Mouse (Mus musculus): Measurements from ENCODE around the gene Ppp2r5c. TPM values are rescaled to one million over a fixed set of nuclear protein-coding genes. Genes with fewer than 3 reads are reported as not detected.

The Ppp2r5c gene
- total and polyA plus RNA-seq, 2 experiments = 12.5 to 29.4 TPM

GRCm38 (mm10) chr12:110573635-110574034 is 126.7 kb downstream of the Ppp2r5c start:
- Histone ChIP-seq H3K4me3 (ENCODE audit: insufficient read depth, low read depth, low read length) (no peak overlapping the region), H3K36me3 (ENCODE audit: control insufficient read depth, insufficient read depth, low read length) (peaks cover 12% of the 10 kb centered on the region; the same call in 1 of the 2 replicates), H3K79me2 (ENCODE audit: control insufficient read depth, insufficient read depth, low read length) (no peaks in the 10 kb centered on the region), H3K27me3 (ENCODE audit: control insufficient read depth, insufficient read depth, low read length) (no peaks in the 10 kb centered on the region), H3K9ac (ENCODE audit: low read depth, low read length) (no peak overlapping the region), H3K4me1 (ENCODE audit: control insufficient read depth, insufficient read depth, low read length) (no peaks in the 10 kb centered on the region), H3K27ac (replicated peaks; ENCODE audit: insufficient read depth, low read depth, low read length) (no peak overlapping the region)
- no peak for DNase-seq (ENCODE audit: extremely low read depth, low read depth, low spot score)
- WGBS = 83% methylated on average over 8 of the region's 8 CpGs
- TF ChIP-seq POLR2A (IDR thresholded peaks at IDR 0.05; ENCODE audit: extremely low read depth, insufficient read depth, low read length) (no peak), CTCF (IDR thresholded peaks at IDR 0.05; ENCODE audit: low read depth, low read length) (no peak)

DNA sequence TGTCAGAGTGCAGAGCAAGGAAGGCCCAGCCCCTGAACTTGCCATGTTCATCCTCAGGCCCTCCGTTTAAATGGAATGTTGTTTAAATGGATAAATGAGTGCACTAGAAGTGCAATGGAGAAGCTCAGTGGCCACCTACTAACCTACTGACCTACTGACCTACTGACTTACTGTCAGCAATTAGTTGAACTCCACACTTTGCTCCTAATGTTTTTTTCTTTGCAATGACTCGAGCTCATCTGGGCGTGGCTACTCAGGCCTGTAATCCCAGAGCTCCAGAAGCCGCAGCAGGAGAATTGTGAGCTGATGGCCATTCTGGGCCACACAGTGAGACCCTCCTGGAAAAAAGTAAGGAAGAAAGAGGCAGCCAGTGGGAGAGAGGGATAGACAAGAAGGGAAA is 129.0 kb downstream of the Ppp2r5c start:
- no peaks in the 10 kb centered on the region for H3K79me2 ChIP-seq (ENCODE audit: control insufficient read depth, insufficient read depth, low read length)
- H3K4me1 ChIP-seq (ENCODE audit: control insufficient read depth, insufficient read depth, low read length) = no peaks in the 10 kb centered on the region
- H3K36me3 ChIP-seq (ENCODE audit: control insufficient read depth, insufficient read depth, low read length) = peaks cover 3% of the 10 kb centered on the region; the same call in 1 of the 2 replicates
- peak; percentile 65 for DNase-seq (ENCODE audit: extremely low read depth, low read depth, low spot score)
- H3K9ac ChIP-seq (ENCODE audit: low read depth, low read length) = no peak overlapping the region
- 48% methylated on average over 4 of the region's 4 CpGs for WGBS
- H3K27me3 ChIP-seq (ENCODE audit: control insufficient read depth, insufficient read depth, low read length) = no peaks in the 10 kb centered on the region
- TF ChIP-seq CTCF (IDR thresholded peaks at IDR 0.05; ENCODE audit: low read depth, low read length) (no peak), POLR2A (IDR thresholded peaks at IDR 0.05; ENCODE audit: extremely low read depth, insufficient read depth, low read length) (no peak)
- no peak overlapping the region for H3K4me3 ChIP-seq (ENCODE audit: insufficient read depth, low read depth, low read length)
- H3K27ac ChIP-seq (replicated peaks; ENCODE audit: insufficient read depth, low read depth, low read length) = no peak overlapping the region

GRCm38 (mm10) chr12:110578333-110578732 is 131.4 kb downstream of the Ppp2r5c start:
- WGBS = 95% methylated on average over 9 of the region's 9 CpGs
- no peak overlapping the region for H3K4me3 ChIP-seq (ENCODE audit: insufficient read depth, low read depth, low read length)
- no peak overlapping the region for H3K9ac ChIP-seq (ENCODE audit: low read depth, low read length)
- H3K27me3 ChIP-seq (ENCODE audit: control insufficient read depth, insufficient read depth, low read length) = no peaks in the 10 kb centered on the region
- H3K79me2 ChIP-seq (ENCODE audit: control insufficient read depth, insufficient read depth, low read length) = no peaks in the 10 kb centered on the region
- no peak for DNase-seq (ENCODE audit: extremely low read depth, low read depth, low spot score)
- peaks cover 2% of the 10 kb centered on the region; the same call in 1 of the 2 replicates for H3K36me3 ChIP-seq (ENCODE audit: control insufficient read depth, insufficient read depth, low read length)
- H3K27ac ChIP-seq (replicated peaks; ENCODE audit: insufficient read depth, low read depth, low read length) = no peak overlapping the region
- TF ChIP-seq POLR2A (IDR thresholded peaks at IDR 0.05; ENCODE audit: extremely low read depth, insufficient read depth, low read length) (no peak), CTCF (IDR thresholded peaks at IDR 0.05; ENCODE audit: low read depth, low read length) (no peak)
- no peaks in the 10 kb centered on the region for H3K4me1 ChIP-seq (ENCODE audit: control insufficient read depth, insufficient read depth, low read length)

GRCm38 (mm10) chr12:110588622-110589021 is 141.7 kb downstream of the Ppp2r5c start:
- H3K27ac ChIP-seq (replicated peaks; ENCODE audit: insufficient read depth, low read depth, low read length) = no peak overlapping the region
- no peak for DNase-seq (ENCODE audit: extremely low read depth, low read depth, low spot score)
- H3K4me3 ChIP-seq (ENCODE audit: insufficient read depth, low read depth, low read length) = no peak overlapping the region
- peaks cover 3% of the 10 kb centered on the region; the same call in 1 of the 2 replicates for H3K79me2 ChIP-seq (ENCODE audit: control insufficient read depth, insufficient read depth, low read length)
- H3K9ac ChIP-seq (ENCODE audit: low read depth, low read length) = no peak overlapping the region
- no peaks in the 10 kb centered on the region for H3K27me3 ChIP-seq (ENCODE audit: control insufficient read depth, insufficient read depth, low read length)
- TF ChIP-seq CTCF (IDR thresholded peaks at IDR 0.05; ENCODE audit: low read depth, low read length) (no peak), POLR2A (IDR thresholded peaks at IDR 0.05; ENCODE audit: extremely low read depth, insufficient read depth, low read length) (no peak)
- peaks cover 6% of the 10 kb centered on the region for H3K4me1 ChIP-seq (ENCODE audit: control insufficient read depth, insufficient read depth, low read length)
- WGBS = 76% methylated on average over 6 of the region's 6 CpGs
- H3K36me3 ChIP-seq (ENCODE audit: control insufficient read depth, insufficient read depth, low read length) = no peaks in the 10 kb centered on the region

DNA sequence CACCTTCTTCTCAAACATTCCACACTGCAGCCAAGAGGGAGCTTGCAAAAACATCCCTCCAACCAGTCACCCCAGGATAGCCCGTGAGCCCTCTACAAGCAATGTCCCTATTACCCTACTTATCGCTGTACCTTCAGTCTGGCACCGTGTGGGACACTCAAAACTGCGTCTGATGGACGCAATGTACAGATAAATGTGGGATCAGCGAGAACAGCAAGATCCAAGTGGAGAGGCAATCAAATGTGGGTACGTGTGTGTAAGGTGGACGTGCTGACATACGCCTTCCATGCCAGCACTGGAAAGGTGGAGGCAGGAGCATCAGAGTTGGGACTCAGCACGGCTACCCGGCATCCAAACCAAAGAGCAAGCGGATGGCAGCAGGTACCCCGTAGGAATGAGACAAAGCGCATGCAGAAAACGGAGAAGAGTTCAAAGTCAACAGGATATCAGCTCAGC is 143.9 kb downstream of the Ppp2r5c start:
- TF ChIP-seq CTCF (IDR thresholded peaks at IDR 0.05; ENCODE audit: low read depth, low read length) = no peak
- TF ChIP-seq POLR2A (IDR thresholded peaks at IDR 0.05; ENCODE audit: extremely low read depth, insufficient read depth, low read length) = no peak
- H3K27me3 ChIP-seq (ENCODE audit: control insufficient read depth, insufficient read depth, low read length) = no peaks in the 10 kb centered on the region
- no peaks in the 10 kb centered on the region for H3K36me3 ChIP-seq (ENCODE audit: control insufficient read depth, insufficient read depth, low read length)
- WGBS = under 1% methylated on average over 15 of the region's 15 CpGs
- H3K4me1 ChIP-seq (ENCODE audit: control insufficient read depth, insufficient read depth, low read length) = peaks cover 6% of the 10 kb centered on the region
- no peak for DNase-seq (ENCODE audit: extremely low read depth, low read depth, low spot score)
- H3K79me2 ChIP-seq (ENCODE audit: control insufficient read depth, insufficient read depth, low read length) = peaks cover 3% of the 10 kb centered on the region; the same call in 1 of the 2 replicates
- H3K9ac ChIP-seq (ENCODE audit: low read depth, low read length) = peak overlapping the region; percentile 81
- peak overlapping the region; percentile 68 for H3K4me3 ChIP-seq (ENCODE audit: insufficient read depth, low read depth, low read length)
- peak overlapping the region; percentile 45 for H3K27ac ChIP-seq (replicated peaks; ENCODE audit: insufficient read depth, low read depth, low read length)

DNA sequence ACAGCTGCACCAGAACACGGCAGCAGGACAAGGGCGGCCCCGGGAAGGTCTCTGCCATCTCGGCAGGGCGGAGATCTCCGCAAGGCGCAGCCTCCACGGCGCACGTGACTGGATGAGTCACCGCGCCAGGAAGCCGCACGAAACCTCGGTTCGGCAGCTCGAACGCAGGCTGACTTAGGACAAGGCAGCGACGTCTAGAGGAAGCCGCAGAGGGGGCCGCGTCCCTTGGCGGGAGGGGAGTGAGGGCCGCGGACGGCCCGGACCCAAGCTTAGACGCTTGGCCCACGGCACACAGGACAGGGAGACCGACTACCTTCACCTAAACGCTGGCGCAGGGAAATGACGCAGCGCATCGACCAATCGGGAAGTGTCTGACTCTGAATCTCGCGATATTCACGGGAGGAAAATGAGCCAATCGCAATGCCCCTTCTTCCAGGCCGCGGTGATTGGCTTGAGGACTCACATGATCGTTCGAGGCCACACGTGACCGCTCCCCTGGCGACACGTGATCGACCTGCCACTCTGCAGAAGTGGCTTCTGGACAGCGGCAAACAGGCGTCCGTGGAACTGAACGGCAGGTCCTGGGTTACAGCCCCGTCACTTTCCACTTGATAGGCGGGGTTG is 144.5 kb downstream of the Ppp2r5c start:
- H3K27ac ChIP-seq (replicated peaks; ENCODE audit: insufficient read depth, low read depth, low read length) = peak overlapping the region; percentile 80
- H3K27me3 ChIP-seq (ENCODE audit: control insufficient read depth, insufficient read depth, low read length) = no peaks in the 10 kb centered on the region
- peak overlapping the region; percentile 75 for H3K4me3 ChIP-seq (ENCODE audit: insufficient read depth, low read depth, low read length)
- WGBS = under 1% methylated on average over 56 of the region's 56 CpGs
- H3K36me3 ChIP-seq (ENCODE audit: control insufficient read depth, insufficient read depth, low read length) = no peaks in the 10 kb centered on the region
- H3K9ac ChIP-seq (ENCODE audit: low read depth, low read length) = peak overlapping the region; percentile 81
- peak; percentile 98 for DNase-seq (ENCODE audit: extremely low read depth, low read depth, low spot score)
- no peak for TF ChIP-seq CTCF (IDR thresholded peaks at IDR 0.05; ENCODE audit: low read depth, low read length)
- peak; percentile 59 for TF ChIP-seq POLR2A (IDR thresholded peaks at IDR 0.05; ENCODE audit: extremely low read depth, insufficient read depth, low read length)
- peaks cover 3% of the 10 kb centered on the region; the same call in 1 of the 2 replicates for H3K79me2 ChIP-seq (ENCODE audit: control insufficient read depth, insufficient read depth, low read length)
- peaks cover 6% of the 10 kb centered on the region for H3K4me1 ChIP-seq (ENCODE audit: control insufficient read depth, insufficient read depth, low read length)
